Mouse (Mus musculus) liver, embryonic 14.5 days (tissue): ENCODE measurements at regions not wholly inside any gene's neighbourhood (a gene's known extent, or its start where the extent isn't known, plus 50 kb on each side); places are given as distances from the start of the nearest gene placed in this dataset.

ENCODE experiments used
- ATAC-seq: fragments of 200-750 bp; cut with Nextera tagmentation; 2 replicates; pipeline ENCODE4 v1.8.0; 2017; ENCODE audit warnings: moderate number of reproducible peaks, mild to moderate bottlenecking, moderate library complexity; ENCODE audit not compliant: insufficient read depth
- DNase-seq, 3 experiments: peaks; one replicate each; pipeline ENCODE4 v3.0.0-alpha.2; 2012 to 2013; ENCODE audit warnings: low read depth in 3 of 3, low spot score in 3 of 3
- H3K27ac ChIP-seq: fragments of 300-500 bp; sonication (generic); 2 replicates; pipeline ENCODE4 v1.5.1; 2014; ENCODE audit warnings: moderate library complexity, mild to moderate bottlenecking, control low read depth, inconsistent platforms
- H3K27me3 ChIP-seq: fragments of 300-500 bp; sonication (generic); 2 replicates; pipeline ENCODE4 v1.6.1; 2014; ENCODE audit warnings: mild to moderate bottlenecking, low read length, moderate library complexity; ENCODE audit not compliant: control insufficient read depth, insufficient read depth
- H3K36me3 ChIP-seq: fragments of 300-500 bp; sonication (generic); replicated peaks from 2 replicates; pipeline ENCODE4 v1.6.1; 2014; ENCODE audit warnings: low read depth; ENCODE audit not compliant: control insufficient read depth, insufficient read depth
- H3K4me1 ChIP-seq, 2 experiments: fragments of 200-500 bp in 1 of 2; fragments of 300-500 bp in 1 of 2; sonication (generic) in 1 of 2; replicated peaks; 2 replicates each; pipeline ENCODE4 v1.6.1; 2012 to 2014; ENCODE audit warnings: antibody characterized with exemption in 1 of 2, inconsistent platforms in 1 of 2, low read length in 1 of 2; ENCODE audit not compliant: control insufficient read depth in 2 of 2, insufficient read depth in 2 of 2
- H3K4me2 ChIP-seq: fragments of 300-500 bp; sonication (generic); 2 replicates; pipeline ENCODE4 v1.6.1; 2014; ENCODE audit warnings: low read depth, mild to moderate bottlenecking, control low read depth, moderate library complexity
- H3K4me3 ChIP-seq, 2 experiments: fragments of 200-500 bp in 1 of 2; fragments of 300-500 bp in 1 of 2; sonication (generic) in 1 of 2; 2 replicates each; pipeline ENCODE4 v1.5.1; 2012 to 2014; ENCODE audit warnings: low read depth in 2 of 2, low read length in 2 of 2, mild to moderate bottlenecking in 2 of 2, control low read depth in 1 of 2, inconsistent platforms in 1 of 2, moderate library complexity in 1 of 2; ENCODE audit not compliant: insufficient read depth in 1 of 2
- H3K9ac ChIP-seq: fragments of 300-500 bp; sonication (generic); replicated peaks from 2 replicates; pipeline ENCODE4 v1.6.1; 2014; ENCODE audit warnings: mild to moderate bottlenecking, control low read depth, moderate library complexity
- H3K9me3 ChIP-seq: fragments of 300-500 bp; sonication (generic); 2 replicates; pipeline ENCODE4 v1.6.1; 2016; ENCODE audit warnings: low read length, mixed read lengths; ENCODE audit not compliant: control insufficient read depth
- CTCF ChIP-seq: IDR thresholded peaks from 2 replicates; pipeline ENCODE4 v1.5.1; 2016; ENCODE audit warnings: antibody characterized with exemption, low read depth, control low read depth
- EP300 ChIP-seq: IDR thresholded peaks from 2 replicates; pipeline ENCODE4 v1.6.1; 2016; ENCODE audit warnings: antibody characterized with exemption, low read depth
- WGBS: fragments of 180-500 bp; shearing (Covaris S2); extraction: QIAGEN DNeasy Blood & Tissue Kit; methylation state at CpG from one replicate; pipeline ENCODE4 v1.1.7; 2014; ENCODE audit not compliant: insufficient replicate concordance; 5-methylcytosine and 5-hydroxymethylcytosine counted together

DNA sequence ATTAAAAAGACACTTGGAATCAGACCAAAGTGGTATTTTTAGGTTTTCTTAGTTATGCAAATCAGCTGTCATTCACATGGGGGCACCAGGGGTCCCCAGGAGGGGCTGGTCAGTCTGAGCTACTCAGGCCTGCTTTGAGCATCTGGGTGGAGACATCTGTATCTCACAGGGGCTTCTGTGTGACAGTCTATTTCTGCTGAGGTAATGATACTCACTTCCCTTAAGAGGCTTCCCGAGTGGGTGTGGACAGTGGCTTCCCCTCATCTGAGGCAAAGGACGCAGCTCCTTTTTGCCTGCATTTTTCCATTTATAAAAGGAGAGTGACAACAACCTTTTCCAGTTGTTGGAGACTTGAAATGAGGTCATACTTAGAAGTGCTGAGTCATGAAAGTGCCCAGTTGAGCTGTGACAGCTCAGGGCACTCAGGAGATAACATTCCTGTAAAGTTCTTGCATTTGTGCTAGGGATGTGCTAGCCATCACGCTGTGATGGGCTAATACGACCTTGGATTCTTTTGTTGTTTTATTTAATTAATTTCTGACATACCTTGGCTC lies 136.7 kb downstream of the Kcnrg start:
- ATAC-seq, result no peak
- Histone ChIP-seq H3K9me3 (no peaks in the 10 kb centered on the region), H3K27me3 (no peaks in the 10 kb centered on the region), H3K36me3 (no peaks in the 10 kb centered on the region), H3K9ac (no peak overlapping the region), H3K27ac (no peak overlapping the region), H3K4me3 (no peak overlapping the region), H3K4me2 (no peak overlapping the region), H3K4me1 (peaks cover 0 to 4% of the 10 kb centered on the region in 2 experiments; a peak in 2 of 4 replicates)
- no peak for TF ChIP-seq EP300
- no peak for TF ChIP-seq CTCF
- peak in 2 of 3 experiments; percentile 35 to 41 for DNase-seq
- WGBS, result 22% methylated on average over 4 of the region's 4 CpGs

DNA sequence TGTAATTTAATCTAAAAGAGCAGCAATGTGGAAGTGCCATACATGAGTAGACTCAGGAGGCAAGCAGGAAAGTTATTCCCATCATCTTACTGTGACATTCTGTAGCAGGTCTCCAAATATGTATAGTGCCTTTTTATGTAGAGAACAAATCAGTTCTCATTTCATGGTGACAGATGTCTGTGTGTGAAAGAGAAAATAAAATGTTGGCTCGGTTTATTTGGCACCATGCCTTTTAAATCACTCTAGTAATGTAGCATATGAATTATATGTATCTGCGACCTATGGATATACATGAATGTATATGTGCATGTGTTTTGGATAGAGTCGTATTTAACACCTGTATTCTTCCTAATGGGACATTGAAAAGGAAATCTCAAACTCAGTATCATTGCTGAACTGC lies 146.2 kb downstream of the Kcnrg start:
- H3K4me1 ChIP-seq, result no peaks in the 10 kb centered on the region
- H3K4me3 ChIP-seq, result no peak overlapping the region
- no peaks in the 10 kb centered on the region for H3K27me3 ChIP-seq
- H3K9ac ChIP-seq, result no peak overlapping the region
- no peak overlapping the region for H3K4me2 ChIP-seq
- DNase-seq, result no peak
- H3K36me3 ChIP-seq, result no peaks in the 10 kb centered on the region
- no peak for ATAC-seq
- no peaks in the 10 kb centered on the region for H3K9me3 ChIP-seq
- 52% methylated on average over 3 of the region's 3 CpGs for WGBS
- no peak overlapping the region for H3K27ac ChIP-seq
- TF ChIP-seq EP300, result no peak
- no peak for TF ChIP-seq CTCF

DNA sequence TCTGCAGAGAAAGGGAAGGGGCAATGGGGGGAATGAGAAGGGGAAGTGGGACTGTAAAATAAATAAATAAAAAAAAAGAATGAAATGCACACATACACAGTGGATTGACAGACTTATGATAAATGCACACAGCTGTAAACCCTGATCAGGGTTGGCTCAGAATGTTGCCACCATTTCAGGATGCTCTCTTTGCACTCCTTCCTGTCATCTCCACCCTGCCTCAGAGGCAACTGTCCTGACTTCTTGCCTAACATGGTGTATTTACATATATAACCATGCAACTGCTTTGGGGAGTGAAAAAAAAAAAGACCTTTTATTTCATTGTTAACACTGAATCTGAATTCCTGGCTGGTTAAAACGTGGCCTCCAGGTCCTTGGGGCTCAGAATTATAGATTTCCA lies 149.4 kb downstream of the Kcnrg start:
- DNase-seq, result no peak
- Histone ChIP-seq H3K4me3 (no peak overlapping the region), H3K27ac (no peak overlapping the region), H3K9ac (no peak overlapping the region), H3K9me3 (no peaks in the 10 kb centered on the region), H3K36me3 (no peaks in the 10 kb centered on the region), H3K27me3 (no peaks in the 10 kb centered on the region), H3K4me2 (no peak overlapping the region), H3K4me1 (no peaks in the 10 kb centered on the region)
- 21% methylated on average over 1 of the region's 1 CpGs for WGBS
- TF ChIP-seq EP300 (no peak), CTCF (no peak)
- ATAC-seq, result no peak

- H3K4me3 ChIP-seq, result no peak overlapping the region
- H3K27ac ChIP-seq, result no peak overlapping the region
- DNase-seq (no peak), ATAC-seq (no peak)
- TF ChIP-seq EP300 (no peak), CTCF (no peak)
- peak overlapping the region; percentile 25; the same call in 1 of the 2 replicates for H3K4me2 ChIP-seq
- H3K9ac ChIP-seq, result no peak overlapping the region
- H3K4me1 ChIP-seq, result no peaks in the 10 kb centered on the region
- no peaks in the 10 kb centered on the region for H3K36me3 ChIP-seq
- H3K27me3 ChIP-seq, result no peaks in the 10 kb centered on the region
- H3K9me3 ChIP-seq, result no peaks in the 10 kb centered on the region
- 6% methylated on average over 14 of the region's 15 CpGs for WGBS
These were observed 150.0 kb downstream of the Kcnrg start for GRCm38 (mm10) chr14:61757086-61757822.

DNA sequence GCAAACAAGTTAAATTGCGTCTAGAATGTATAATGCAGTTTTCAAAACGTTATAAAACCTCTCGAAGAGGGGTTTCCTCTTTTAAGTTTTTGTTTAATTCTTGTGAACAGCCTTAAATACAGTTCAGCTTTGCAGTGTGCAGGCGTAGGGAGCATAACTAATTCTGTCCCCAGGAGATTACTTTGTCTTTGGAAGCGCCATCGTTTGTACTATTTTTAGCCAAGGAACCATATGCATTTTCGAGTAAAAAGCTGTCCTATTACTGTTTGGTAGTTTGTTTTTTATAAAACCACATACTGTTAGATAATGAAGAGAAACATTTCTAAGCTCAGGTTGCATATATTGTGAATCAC lies 150.5 kb downstream of the Kcnrg start:
- Histone ChIP-seq H3K36me3 (no peaks in the 10 kb centered on the region), H3K27me3 (no peaks in the 10 kb centered on the region), H3K4me3 (no peak overlapping the region), H3K27ac (no peak overlapping the region), H3K4me1 (no peaks in the 10 kb centered on the region), H3K9me3 (no peaks in the 10 kb centered on the region), H3K9ac (no peak overlapping the region), H3K4me2 (peak overlapping the region; percentile 25; the same call in 1 of the 2 replicates)
- TF ChIP-seq CTCF, result no peak
- TF ChIP-seq EP300, result no peak
- WGBS, result 34% methylated on average over 7 of the region's 7 CpGs
- ATAC-seq (no peak), DNase-seq (no peak)
